Mouse (Mus musculus) spleen, adult 2 months (tissue): ENCODE measurements at regions not wholly inside any gene's neighbourhood (a gene's known extent, or its start where the extent isn't known, plus 50 kb on each side); places are given as distances from the start of the nearest gene placed in this dataset.

Experiments used
- CTCF ChIP-seq: fragments of 200-500 bp; IDR thresholded peaks from 2 replicates; pipeline ENCODE4 v1.5.1; 2011; ENCODE audit warnings: mild to moderate bottlenecking, inconsistent platforms; ENCODE audit not compliant: insufficient read depth, insufficient read length, insufficient replicate concordance; ENCODE audit errors: extremely low read depth
- POLR2A ChIP-seq: fragments of 200-500 bp; IDR thresholded peaks from 2 replicates; pipeline ENCODE4 v1.6.1; 2011; ENCODE audit warnings: low read depth, low read length, inconsistent platforms

DNA sequence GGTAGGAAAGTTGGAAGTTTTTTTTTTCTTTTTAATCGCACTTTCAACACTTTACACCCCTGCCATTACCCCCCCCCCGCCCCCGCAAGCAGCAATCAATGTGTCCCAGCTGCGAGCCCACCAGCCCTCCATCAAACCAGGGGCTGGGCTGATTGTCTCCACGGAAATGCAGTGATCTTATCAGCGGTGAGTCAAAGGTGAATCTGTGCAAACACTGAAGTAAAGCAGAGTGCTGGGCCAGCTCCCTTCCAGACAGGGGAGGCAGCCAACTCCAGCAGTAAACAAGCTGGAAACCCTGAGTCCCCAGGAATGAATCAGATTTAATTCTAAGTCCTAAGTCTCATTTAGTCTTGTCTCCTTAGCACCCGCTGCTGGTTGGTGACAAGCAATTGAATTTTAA lies 234.3 kb upstream of the Gpc5 start:
- no peak for TF ChIP-seq POLR2A
- no peak for TF ChIP-seq CTCF
